Mouse (Mus musculus) heart, adult 2 months (tissue): ENCODE results near the gene Olfr749. TPM values are rescaled to one million over a fixed set of nuclear protein-coding genes. Genes with fewer than 3 reads are reported as not detected.

ENCODE experiments used
- DNase-seq, 2 experiments: peaks; one replicate each; pipeline ENCODE4 v3.0.0; 2021
- H3K27ac ChIP-seq: fragments of 200-600 bp; 2 replicates; pipeline ENCODE4 v1.8.1; 2022
- H3K27me3 ChIP-seq: fragments of 200-500 bp; 2 replicates; pipeline ENCODE4 v1.6.1; 2012; ENCODE audit warnings: mild to moderate bottlenecking, low read length, inconsistent platforms, mixed read lengths; ENCODE audit not compliant: control insufficient read depth, insufficient read depth
- H3K36me3 ChIP-seq: fragments of 200-500 bp; 2 replicates; pipeline ENCODE4 v1.6.1; 2012; ENCODE audit warnings: low read length, inconsistent platforms; ENCODE audit not compliant: control insufficient read depth, insufficient read depth
- H3K4me1 ChIP-seq: fragments of 200-500 bp; 2 replicates; pipeline ENCODE4 v1.6.1; 2011; ENCODE audit warnings: low read length; ENCODE audit not compliant: control insufficient read depth, insufficient read depth
- H3K4me3 ChIP-seq: fragments of 200-600 bp; 2 replicates; pipeline ENCODE4 v1.8.1; 2022
- H3K79me2 ChIP-seq: fragments of 200-500 bp; replicated peaks from 2 replicates; pipeline ENCODE4 v1.6.1; 2012; ENCODE audit warnings: mild to moderate bottlenecking, inconsistent platforms, low read length, moderate library complexity, mixed read lengths; ENCODE audit not compliant: control insufficient read depth, insufficient read depth
- H3K9ac ChIP-seq: fragments of 200-500 bp; 2 replicates; pipeline ENCODE4 v1.6.1; 2012; ENCODE audit warnings: low read depth, mild to moderate bottlenecking, control low read depth, inconsistent platforms, low read length, mixed read lengths
- CTCF ChIP-seq: fragments of 200-600 bp; IDR thresholded peaks from 2 replicates; pipeline ENCODE4 v1.8.1; 2022; ENCODE audit warnings: antibody characterized with exemption, mild to moderate bottlenecking, moderate library complexity
- EP300 ChIP-seq: fragments of 200-500 bp; IDR thresholded peaks from 2 replicates; pipeline ENCODE4 v1.6.1; 2011; ENCODE audit warnings: low read depth, low read length, control low read depth; ENCODE audit not compliant: insufficient read depth
- POLR2A ChIP-seq: fragments of 200-500 bp; IDR thresholded peaks from 2 replicates; pipeline ENCODE4 v1.6.1; 2011; ENCODE audit warnings: mild to moderate bottlenecking, low read depth, low read length, control low read depth; ENCODE audit not compliant: insufficient read depth
- WGBS: fragments of 180-500 bp; shearing (Covaris S2); methylation state at CpG from one replicate; pipeline ENCODE4 v1.1.7; 2018; 5-methylcytosine and 5-hydroxymethylcytosine counted together
- intact Hi-C: fragments of 180-260 bp; cut with DNase I; formaldehyde crosslinking; loops from one replicate; pipeline ENCODE4 v1.15.1; 2025
- polyA plus RNA-seq: library from polyadenylated mRNA; depleted of rRNA; stranded (reverse); fragments of >200 nt; gene quantifications from 2 replicates; pipeline ENCODE4 v1.2.3, GENCODE M21; 2012; rRNA removed
- total RNA-seq, 2 experiments: library from RNA; stranded (reverse); gene quantifications; 2 replicates each; pipeline ENCODE4 v1.2.3; 2021

Olfr749 gene
- total and polyA plus RNA-seq, 3 experiments = not detected

DNA sequence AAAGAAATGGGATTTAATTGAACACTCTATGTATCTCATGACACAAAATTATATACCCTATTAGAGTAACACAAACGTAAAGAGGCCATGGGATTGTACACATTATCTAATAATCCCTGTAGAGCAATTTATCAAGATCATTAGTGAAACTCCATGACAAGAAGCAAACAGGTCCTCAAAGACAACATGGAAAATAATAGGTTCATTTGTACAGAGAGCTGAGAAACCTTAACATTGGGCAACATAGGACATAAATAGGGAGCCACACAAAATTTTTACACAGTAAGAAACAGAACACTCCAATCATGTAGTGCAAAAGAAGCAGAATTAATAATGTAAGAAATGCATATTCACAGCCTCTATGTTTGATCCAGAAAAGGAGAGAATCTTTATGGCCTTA, 37.8 kb downstream of the Olfr749 start, which contains the start of gene Olfr748:
Gene Olfr748 (plus strand): TSS at position 301 of the 400 bp plus-strand sequence.
- 35% methylated on average over 1 of the region's 1 CpGs for WGBS
- Histone ChIP-seq H3K4me3 (no peak within 1 kb of the TSS), H3K4me1 (no peaks in the 10 kb centered on the region), H3K27me3 (no peaks in the 10 kb centered on the region), H3K27ac (no peak within 1 kb of the TSS), H3K79me2 (no peaks in the 10 kb centered on the region), H3K36me3 (no peaks in the 10 kb centered on the region), H3K9ac (no peak within 1 kb of the TSS)
- TF ChIP-seq POLR2A = no peak
- TF ChIP-seq EP300 = no peak
- no peak for TF ChIP-seq CTCF
- DNase-seq = no peak
- intact Hi-C loops = no loop called here

DNA sequence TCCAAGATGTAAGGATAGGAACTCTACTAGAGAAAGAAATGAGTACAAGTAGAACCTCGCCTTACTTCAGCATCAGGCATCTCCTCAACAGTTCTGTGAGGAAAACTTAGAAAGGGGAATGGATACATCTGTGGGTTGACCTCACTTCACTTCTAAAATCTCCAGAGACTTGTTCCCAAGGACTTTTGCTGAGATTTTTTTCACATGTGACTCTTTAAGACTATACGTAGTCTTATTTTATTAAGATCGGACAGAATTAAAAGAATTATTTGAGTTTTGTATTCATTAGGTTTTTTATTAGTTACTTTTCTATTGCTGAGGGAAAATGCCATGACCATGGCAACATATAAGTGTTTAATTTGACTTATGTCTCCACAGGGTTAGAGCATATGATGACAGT, 51.8 kb downstream of the Olfr749 start, which contains the start of gene Olfr747:
Gene Olfr747 (minus strand): TSS at position 101 of the 400 bp plus-strand sequence.
- TF ChIP-seq EP300 (no peak), CTCF (no peak), POLR2A (no peak)
- H3K4me3 ChIP-seq = no peak within 1 kb of the TSS
- no peak within 1 kb of the TSS for H3K9ac ChIP-seq
- intact Hi-C loops = no loop called here
- no peaks in the 10 kb centered on the region for H3K79me2 ChIP-seq
- H3K27me3 ChIP-seq = no peaks in the 10 kb centered on the region
- no peak within 1 kb of the TSS for H3K27ac ChIP-seq
- no peaks in the 10 kb centered on the region for H3K4me1 ChIP-seq
- DNase-seq = no peak
- WGBS = 85% methylated on average over 3 of the region's 3 CpGs
- H3K36me3 ChIP-seq = no peaks in the 10 kb centered on the region

Other genes with a start within 250 kb of the Olfr749 start
- gene Olfr742, start 241.5 kb downstream of the Olfr749 start, total RNA-seq = not detected
- gene Olfr742, start 241.5 kb downstream of the Olfr749 start, polyA plus RNA-seq = not detected in 2 replicates
- gene Olfr743, start 223.3 kb downstream of the Olfr749 start, total RNA-seq = not detected
- gene Olfr743, start 223.3 kb downstream of the Olfr749 start, polyA plus RNA-seq = not detected in 2 replicates
- gene Olfr744, start 130.2 kb downstream of the Olfr749 start, total RNA-seq = not detected
- gene Olfr744, start 130.2 kb downstream of the Olfr749 start, polyA plus RNA-seq = not detected in 2 replicates
- gene Olfr745, start 105.7 kb downstream of the Olfr749 start, total RNA-seq = not detected
- not detected in 2 replicates for gene Olfr745, start 105.7 kb downstream of the Olfr749 start, polyA plus RNA-seq
- gene Olfr746, start 98.0 kb downstream of the Olfr749 start, total RNA-seq = not detected
- not detected in 2 replicates for gene Olfr746, start 98.0 kb downstream of the Olfr749 start, polyA plus RNA-seq
- gene Olfr747, start 51.9 kb downstream of the Olfr749 start, total RNA-seq = not detected
- not detected in 2 replicates for gene Olfr747, start 51.9 kb downstream of the Olfr749 start, polyA plus RNA-seq
- gene Olfr748, start 37.7 kb downstream of the Olfr749 start, total RNA-seq = not detected
- not detected in 2 replicates for gene Olfr748, start 37.7 kb downstream of the Olfr749 start, polyA plus RNA-seq
- gene Ttc5, start 40.4 kb upstream of the Olfr749 start, total RNA-seq = 10 to 100 TPM; 13.2 to 13.9 TPM
- 13.3 and 18.4 TPM in 2 replicates for gene Ttc5, start 40.4 kb upstream of the Olfr749 start, polyA plus RNA-seq
- gene Ccnb1ip1, start 62.6 kb upstream of the Olfr749 start, total RNA-seq = not detected
- gene Ccnb1ip1, start 62.6 kb upstream of the Olfr749 start, polyA plus RNA-seq = not detected in 2 replicates
- gene Parp2, start 62.7 kb upstream of the Olfr749 start, total RNA-seq = 10 to 100 TPM; 14.7 to 15.6 TPM
- gene Parp2, start 62.7 kb upstream of the Olfr749 start, polyA plus RNA-seq = 12.5 and 23.2 TPM in 2 replicates
- gene Tep1, start 125.5 kb upstream of the Olfr749 start, total RNA-seq = 10 to 100 TPM; 10.1 to 12.2 TPM
- gene Tep1, start 125.5 kb upstream of the Olfr749 start, polyA plus RNA-seq = 11.9 and 14.7 TPM in 2 replicates
- 10 to 100 TPM; 22.3 to 25.8 TPM for gene Klhl33, start 152.4 kb upstream of the Olfr749 start, total RNA-seq
- gene Klhl33, start 152.4 kb upstream of the Olfr749 start, polyA plus RNA-seq = 14.4 and 26.7 TPM in 2 replicates
- gene Osgep, start 179.8 kb upstream of the Olfr749 start, total RNA-seq = 10 to 100 TPM; 67.8 to 70.5 TPM
- 84.2 and 89.0 TPM in 2 replicates for gene Osgep, start 179.8 kb upstream of the Olfr749 start, polyA plus RNA-seq
- 10 to 100 TPM; 23.2 to 27.4 TPM for gene Apex1, start 179.9 kb upstream of the Olfr749 start, total RNA-seq
- 18.8 and 31.6 TPM in 2 replicates for gene Apex1, start 179.9 kb upstream of the Olfr749 start, polyA plus RNA-seq
- 10 to 100 TPM; 18.6 to 27.8 TPM for gene Pip4p1, start 185.8 kb upstream of the Olfr749 start, total RNA-seq
- 30.5 and 54.4 TPM in 2 replicates for gene Pip4p1, start 185.8 kb upstream of the Olfr749 start, polyA plus RNA-seq
- gene Pnp, start 186.0 kb upstream of the Olfr749 start, total RNA-seq = 10 to 100 TPM; 14.4 to 18.1 TPM
- gene Pnp, start 186.0 kb upstream of the Olfr749 start, polyA plus RNA-seq = 17.2 and 25.4 TPM in 2 replicates
- 10 to 100 TPM; 11.3 to 12.1 TPM for gene Gm49342, start 199.4 kb upstream of the Olfr749 start, total RNA-seq
- 13.4 and 23.4 TPM in 2 replicates for gene Gm49342, start 199.4 kb upstream of the Olfr749 start, polyA plus RNA-seq
- gene Pnp2, start 210.9 kb upstream of the Olfr749 start, total RNA-seq = under 1 TPM; 0.52 to 0.75 TPM
- 0.53 and 1.1 TPM in 2 replicates for gene Pnp2, start 210.9 kb upstream of the Olfr749 start, polyA plus RNA-seq